Mouse (Mus musculus) hindbrain, embryonic 11.5 days (tissue): ENCODE results near the gene Ccna1. TPM values are rescaled to one million over a fixed set of nuclear protein-coding genes. Genes with fewer than 3 reads are reported as not detected.

Experiments used
- ATAC-seq: fragments of 200-750 bp; cut with Nextera tagmentation; 2 replicates; pipeline ENCODE4 v1.8.0; 2017; ENCODE audit warnings: mild to moderate bottlenecking, moderate TSS enrichment, moderate library complexity; ENCODE audit not compliant: low FRiP score
- DNase-seq: peaks from one replicate; pipeline ENCODE4 v3.0.0-alpha.2; 2015; ENCODE audit warnings: low spot score
- H3K27ac ChIP-seq: fragments of 300-500 bp; sonication (generic); 2 replicates; pipeline ENCODE4 v1.5.1; 2014; ENCODE audit warnings: mild to moderate bottlenecking, low read depth, low read length
- H3K27me3 ChIP-seq: fragments of 300-500 bp; sonication (generic); 2 replicates; pipeline ENCODE4 v1.6.1; 2014; ENCODE audit warnings: mild to moderate bottlenecking, low read length, moderate library complexity, mixed read lengths; ENCODE audit not compliant: control insufficient read depth, insufficient read depth
- H3K36me3 ChIP-seq: fragments of 300-500 bp; sonication (generic); 2 replicates; pipeline ENCODE4 v1.6.1; 2014; ENCODE audit warnings: mild to moderate bottlenecking, low read length, moderate library complexity, mixed read lengths; ENCODE audit not compliant: control insufficient read depth, insufficient read depth
- H3K4me1 ChIP-seq: fragments of 300-500 bp; sonication (generic); replicated peaks from 2 replicates; pipeline ENCODE4 v1.6.1; 2014; ENCODE audit warnings: low read length, mixed read lengths; ENCODE audit not compliant: control insufficient read depth, insufficient read depth
- H3K4me2 ChIP-seq: fragments of 300-500 bp; sonication (generic); replicated peaks from 2 replicates; pipeline ENCODE4 v1.6.1; 2014; ENCODE audit warnings: mild to moderate bottlenecking, low read depth, low read length
- H3K4me3 ChIP-seq: fragments of 300-500 bp; sonication (generic); 2 replicates; pipeline ENCODE4 v1.5.1; 2014; ENCODE audit warnings: low read depth, low read length
- H3K9ac ChIP-seq: fragments of 300-500 bp; sonication (generic); 2 replicates; pipeline ENCODE4 v1.6.1; 2014; ENCODE audit warnings: low read depth, low read length
- H3K9me3 ChIP-seq: fragments of 300-500 bp; sonication (generic); 2 replicates; pipeline ENCODE4 v1.6.1; 2016; ENCODE audit warnings: low read length; ENCODE audit not compliant: control insufficient read depth
- WGBS: fragments of 180-500 bp; shearing (Covaris S2); extraction: QIAGEN DNeasy Blood & Tissue Kit; methylation state at CpG from one replicate; pipeline ENCODE4 v1.1.7; 2014; 5-methylcytosine and 5-hydroxymethylcytosine counted together
- polyA plus RNA-seq: library from polyadenylated mRNA; unstranded; fragments of >200 nt; fragmentation: Nextera tagmentation; extraction: Ambion mirVana; gene quantifications from 2 replicates; pipeline ENCODE4 v1.2.1, GENCODE M21; 2014

Gene Ccna1
- polyA plus RNA-seq, 1 experiment from 2014 or later: 3.7 TPM

- ATAC-seq (no peak), DNase-seq (no peak)
- H3K9ac ChIP-seq: no peak overlapping the region
- no peaks in the 10 kb centered on the region for H3K36me3 ChIP-seq
- no peaks in the 10 kb centered on the region for H3K4me1 ChIP-seq
- no peak overlapping the region for H3K4me2 ChIP-seq
- no peak overlapping the region for H3K27ac ChIP-seq
- H3K4me3 ChIP-seq: no peak overlapping the region
- WGBS: 83% methylated on average over 3 of the region's 3 CpGs
- no peaks in the 10 kb centered on the region for H3K9me3 ChIP-seq
- no peaks in the 10 kb centered on the region for H3K27me3 ChIP-seq
Observed at GRCm38 (mm10) chr3:55088843-55089242, 33.5 kb upstream of the Ccna1 start.

GRCm38 (mm10) chr3:55088359-55088758, 33.1 kb upstream of the Ccna1 start:
- Histone ChIP-seq H3K4me3 (no peak overlapping the region), H3K9me3 (no peaks in the 10 kb centered on the region), H3K9ac (no peak overlapping the region), H3K4me1 (no peaks in the 10 kb centered on the region), H3K27ac (no peak overlapping the region), H3K36me3 (no peaks in the 10 kb centered on the region), H3K4me2 (no peak overlapping the region), H3K27me3 (no peaks in the 10 kb centered on the region)
- WGBS: 64% methylated on average over 4 of the region's 4 CpGs
- ATAC-seq (no peak), DNase-seq (no peak)

DNA sequence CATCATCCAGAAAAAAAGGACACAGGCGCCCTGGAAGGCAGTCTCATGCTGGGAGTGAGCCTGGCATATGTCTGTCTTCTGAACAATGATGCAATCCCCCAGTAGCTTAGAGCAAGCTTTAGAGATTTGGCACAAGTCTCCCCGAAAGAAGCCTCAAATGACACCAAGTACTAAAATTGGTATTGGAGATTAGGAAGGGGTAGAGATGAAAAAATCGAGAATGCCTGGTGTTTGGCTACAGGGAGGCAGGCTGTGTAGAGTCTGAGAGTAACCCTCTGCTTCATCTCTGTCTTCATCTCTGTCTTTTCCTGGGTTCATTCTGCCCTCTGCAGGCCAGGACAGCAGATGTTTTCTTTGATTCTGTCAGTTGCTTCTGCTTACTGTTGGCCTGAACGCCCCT, 32.1 kb upstream of the Ccna1 start:
- Histone ChIP-seq H3K27me3 (no peaks in the 10 kb centered on the region), H3K9ac (no peak overlapping the region), H3K4me3 (no peak overlapping the region), H3K4me1 (no peaks in the 10 kb centered on the region), H3K9me3 (no peaks in the 10 kb centered on the region), H3K4me2 (no peak overlapping the region), H3K36me3 (no peaks in the 10 kb centered on the region), H3K27ac (no peak overlapping the region)
- ATAC-seq (no peak), DNase-seq (no peak)
- 70% methylated on average over 4 of the region's 4 CpGs for WGBS

GRCm38 (mm10) chr3:55086948-55087347, 31.6 kb upstream of the Ccna1 start:
- WGBS: 91% methylated on average over 5 of the region's 5 CpGs
- Histone ChIP-seq H3K36me3 (no peaks in the 10 kb centered on the region), H3K4me3 (no peak overlapping the region), H3K9me3 (no peaks in the 10 kb centered on the region), H3K9ac (no peak overlapping the region), H3K27me3 (no peaks in the 10 kb centered on the region), H3K4me1 (no peaks in the 10 kb centered on the region), H3K27ac (no peak overlapping the region), H3K4me2 (no peak overlapping the region)
- DNase-seq: no peak
- ATAC-seq: no peak

DNA sequence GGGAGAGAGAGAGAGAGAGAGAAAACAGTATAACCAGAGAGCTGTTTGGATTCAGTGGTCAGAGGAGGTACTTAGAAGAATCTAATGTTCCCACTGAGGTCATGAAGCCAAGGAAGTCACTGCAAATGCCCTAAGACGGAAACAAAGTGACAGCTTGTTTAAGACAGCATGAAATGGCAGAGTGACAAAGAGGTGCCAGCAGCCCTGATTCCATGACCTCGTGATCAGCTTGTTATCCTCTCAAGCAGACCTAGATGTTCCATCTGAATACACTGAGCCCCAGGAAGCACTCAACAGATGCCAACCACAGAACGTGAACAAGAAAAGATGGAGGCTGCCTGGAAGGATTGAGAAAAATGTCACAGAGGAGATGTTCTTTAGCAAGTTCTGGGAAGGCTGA, 30.4 kb upstream of the Ccna1 start:
- ATAC-seq (no peak), DNase-seq (no peak)
- no peaks in the 10 kb centered on the region for H3K9me3 ChIP-seq
- no peak overlapping the region for H3K9ac ChIP-seq
- H3K4me3 ChIP-seq: no peak overlapping the region
- H3K27me3 ChIP-seq: no peaks in the 10 kb centered on the region
- no peak overlapping the region for H3K27ac ChIP-seq
- WGBS: 57% methylated on average over 3 of the region's 3 CpGs
- H3K4me2 ChIP-seq: no peak overlapping the region
- no peaks in the 10 kb centered on the region for H3K4me1 ChIP-seq
- no peaks in the 10 kb centered on the region for H3K36me3 ChIP-seq

DNA sequence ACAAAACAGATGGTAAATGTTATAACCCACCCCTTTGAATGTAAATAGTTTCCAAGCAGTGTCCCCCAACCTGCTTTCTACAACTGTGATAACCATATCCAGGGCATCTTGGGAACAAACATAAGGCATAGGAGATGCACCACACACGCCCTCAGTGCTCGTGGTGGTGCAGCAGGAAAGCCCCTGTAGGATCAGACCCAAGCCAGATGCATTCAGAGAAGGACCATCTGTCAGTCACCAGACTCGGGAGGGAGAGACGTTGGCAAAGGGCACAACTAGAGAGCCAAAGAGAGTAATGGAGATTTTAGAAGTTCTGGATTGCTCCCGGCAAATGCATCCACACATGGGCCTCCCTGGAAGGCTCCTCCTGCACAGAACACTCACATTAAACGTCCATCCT, 29.5 kb upstream of the Ccna1 start:
- ATAC-seq: no peak
- no peaks in the 10 kb centered on the region for H3K9me3 ChIP-seq
- WGBS: 64% methylated on average over 6 of the region's 6 CpGs

GRCm38 (mm10) chr3:55080055-55080454, 24.8 kb upstream of the Ccna1 start:
- Histone ChIP-seq H3K4me2 (no peak overlapping the region), H3K36me3 (no peaks in the 10 kb centered on the region), H3K9me3 (no peaks in the 10 kb centered on the region), H3K27ac (no peak overlapping the region), H3K9ac (no peak overlapping the region), H3K27me3 (no peaks in the 10 kb centered on the region), H3K4me1 (no peaks in the 10 kb centered on the region), H3K4me3 (no peak overlapping the region)
- DNase-seq (peak; percentile 86), ATAC-seq (peak; percentile 76; the same call in 1 of the 2 replicates)
- 19% methylated on average over 6 of the region's 6 CpGs for WGBS

More for the DNA sequence above, 29.5 kb upstream of the Ccna1 start:
- no peak overlapping the region for H3K27ac ChIP-seq
- no peak overlapping the region for H3K9ac ChIP-seq
- H3K27me3 ChIP-seq: no peaks in the 10 kb centered on the region
- DNase-seq: no peak
- H3K4me2 ChIP-seq: no peak overlapping the region
- H3K4me3 ChIP-seq: no peak overlapping the region
- H3K36me3 ChIP-seq: no peaks in the 10 kb centered on the region
- H3K4me1 ChIP-seq: no peaks in the 10 kb centered on the region

GRCm38 (mm10) chr3:55079619-55080018, 24.3 kb upstream of the Ccna1 start:
- WGBS: 84% methylated on average over 8 of the region's 8 CpGs
- no peak overlapping the region for H3K4me3 ChIP-seq
- H3K36me3 ChIP-seq: no peaks in the 10 kb centered on the region
- H3K4me1 ChIP-seq: no peaks in the 10 kb centered on the region
- no peaks in the 10 kb centered on the region for H3K27me3 ChIP-seq
- ATAC-seq (no peak), DNase-seq (no peak)
- no peak overlapping the region for H3K27ac ChIP-seq
- no peaks in the 10 kb centered on the region for H3K9me3 ChIP-seq
- H3K9ac ChIP-seq: no peak overlapping the region
- no peak overlapping the region for H3K4me2 ChIP-seq

- H3K36me3 ChIP-seq: no peaks in the 10 kb centered on the region
- no peaks in the 10 kb centered on the region for H3K27me3 ChIP-seq
- DNase-seq (no peak), ATAC-seq (no peak)
- no peak overlapping the region for H3K27ac ChIP-seq
- no peaks in the 10 kb centered on the region for H3K4me1 ChIP-seq
- no peak overlapping the region for H3K9ac ChIP-seq
- no peak overlapping the region for H3K4me3 ChIP-seq
- WGBS: 40% methylated on average over 6 of the region's 6 CpGs
- no peaks in the 10 kb centered on the region for H3K9me3 ChIP-seq
- H3K4me2 ChIP-seq: no peak overlapping the region
Observed at GRCm38 (mm10) chr3:55078233-55078632, 22.9 kb upstream of the Ccna1 start.
